Mouse (Mus musculus): Measurements from ENCODE around the gene Wasl.

The Wasl gene

DNA sequence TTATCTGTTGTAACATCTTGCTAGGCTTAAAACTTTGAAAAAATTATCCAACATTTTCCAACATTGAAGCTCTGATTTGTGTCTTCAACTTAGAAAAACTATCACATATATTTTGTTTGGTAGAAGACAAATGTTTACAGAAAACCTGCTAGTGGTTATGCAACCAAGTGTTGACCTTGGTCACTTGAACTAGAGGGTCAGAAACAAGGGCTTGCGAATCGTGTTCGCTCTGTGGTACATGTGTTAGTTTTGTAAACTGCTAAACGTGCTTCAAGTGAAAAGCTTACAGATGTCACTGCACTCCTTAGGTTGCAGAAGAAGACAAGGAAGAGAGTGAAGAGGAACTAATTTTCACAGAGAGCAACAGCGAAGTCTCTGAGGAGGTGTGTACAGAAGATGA is 61.8 kb downstream of the Wasl start:
- no peak for DNase-seq

- no peak for DNase-seq
Observed at GRCm38 (mm10) chr6:24602351-24602750, 62.5 kb downstream of the Wasl start.

DNA sequence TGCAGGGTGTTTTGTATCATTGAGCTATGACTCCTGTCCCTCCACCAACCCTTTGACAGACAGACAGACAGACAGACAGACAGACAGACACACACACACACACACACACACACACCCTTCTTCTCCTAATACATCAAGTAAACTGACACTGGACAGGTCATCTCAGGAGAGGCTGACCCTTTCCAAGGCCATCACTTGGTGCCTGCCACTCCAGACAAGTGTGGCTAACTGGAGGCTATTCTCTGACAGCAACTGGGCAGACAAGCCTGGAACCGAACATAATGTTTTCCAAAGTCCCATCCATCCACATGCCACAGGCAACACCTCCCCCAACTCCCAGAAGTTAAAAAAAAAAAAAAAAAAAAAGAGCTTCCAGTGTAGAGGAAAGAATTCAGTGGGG is 63.1 kb downstream of the Wasl start:
- DNase-seq, result no peak

DNA sequence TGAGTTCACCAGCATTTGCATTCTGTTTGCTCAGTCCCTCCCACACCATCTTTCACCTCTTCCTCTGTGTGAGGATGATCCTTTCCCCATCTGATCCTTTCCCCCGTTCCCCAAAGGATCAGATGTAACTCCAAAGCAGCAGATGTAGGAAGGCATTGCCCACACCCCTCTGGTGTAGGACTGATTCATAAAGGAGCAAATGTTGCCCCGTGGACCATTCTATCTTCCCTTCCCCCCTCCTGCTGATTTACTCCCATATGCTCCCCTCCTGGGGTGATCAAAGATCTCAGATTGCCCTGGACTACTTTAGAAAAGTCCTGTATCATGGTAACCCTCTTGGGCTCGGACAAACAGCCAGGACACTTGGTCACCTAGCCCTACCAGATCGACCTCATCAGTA is 64.1 kb downstream of the Wasl start:
- DNase-seq, result no peak

- no peak for DNase-seq
Observed at GRCm38 (mm10) chr6:24600134-24600533, 64.7 kb downstream of the Wasl start.

- no peak for DNase-seq
Observed at GRCm38 (mm10) chr6:24599639-24600038, 65.2 kb downstream of the Wasl start.

DNA sequence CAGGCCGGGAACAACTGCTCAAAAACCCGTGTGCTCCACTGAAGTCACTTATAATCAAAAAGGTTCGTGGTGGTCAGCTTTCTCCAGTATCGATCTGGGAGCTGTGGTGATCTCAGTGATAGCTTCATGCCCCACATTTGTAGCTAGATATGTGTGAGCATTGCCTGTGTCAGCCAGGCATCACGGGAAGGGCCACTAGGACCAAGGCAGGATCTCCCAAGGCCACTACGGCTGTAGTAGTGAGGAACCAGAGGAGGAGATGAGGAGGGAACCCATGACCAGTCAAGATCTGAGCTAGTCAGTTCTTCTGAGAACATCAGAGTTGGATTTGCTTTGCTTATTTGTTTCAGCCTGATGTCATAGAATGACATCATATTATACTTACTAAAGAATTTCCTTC is 65.6 kb downstream of the Wasl start:
- DNase-seq, result no peak

DNA sequence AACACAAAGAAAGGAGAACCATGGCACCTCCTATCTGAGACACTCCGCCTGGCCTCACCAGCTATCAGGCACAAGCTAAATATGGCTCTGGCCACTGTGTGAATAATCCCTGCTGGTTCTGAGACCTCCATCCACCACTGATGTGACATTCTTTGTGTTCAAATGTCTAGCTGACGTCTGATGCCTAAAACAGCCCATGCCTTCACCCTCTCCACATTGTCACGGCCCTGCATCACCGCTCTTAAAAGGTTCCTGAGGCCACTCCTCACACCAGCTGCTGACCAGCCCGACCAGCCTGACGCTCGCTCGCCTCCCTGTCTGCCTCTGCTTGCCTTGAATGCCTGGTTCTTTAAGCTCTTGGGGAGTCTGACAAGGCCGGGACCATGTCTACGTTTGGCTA is 67.3 kb downstream of the Wasl start, which contains the start of gene Lmod2:
Gene Lmod2, plus strand, starts transcription at position 263 of the 400 bp plus-strand sequence.
- no peak for DNase-seq

- DNase-seq, result no peak
Observed at GRCm38 (mm10) chr6:24591525-24592218, 73.1 kb downstream of the Wasl start.

DNA sequence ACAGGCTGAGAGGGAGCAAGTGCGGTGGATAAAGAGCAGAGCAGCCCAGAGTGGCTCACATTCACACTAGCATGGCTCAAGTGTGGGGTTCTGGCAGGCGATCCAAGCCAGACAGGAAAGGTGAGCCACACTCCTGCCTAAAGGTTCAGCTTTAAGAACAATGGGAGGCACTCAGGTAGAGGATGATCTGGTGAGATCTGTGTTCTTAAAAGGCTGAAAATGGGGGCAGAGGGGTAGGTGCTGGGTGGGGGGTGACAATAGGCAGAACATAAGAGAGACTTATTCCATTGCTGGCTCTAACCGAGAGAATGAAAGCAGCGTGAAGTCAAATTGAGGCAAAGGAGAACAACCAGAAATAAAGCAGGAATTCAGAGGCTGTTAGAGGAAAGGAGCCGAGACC is 74.5 kb downstream of the Wasl start:
- DNase-seq, result no peak

- DNase-seq, result peak; percentile 55 to 77
Observed at GRCm38 (mm10) chr6:24586885-24587284, 77.9 kb downstream of the Wasl start.

DNA sequence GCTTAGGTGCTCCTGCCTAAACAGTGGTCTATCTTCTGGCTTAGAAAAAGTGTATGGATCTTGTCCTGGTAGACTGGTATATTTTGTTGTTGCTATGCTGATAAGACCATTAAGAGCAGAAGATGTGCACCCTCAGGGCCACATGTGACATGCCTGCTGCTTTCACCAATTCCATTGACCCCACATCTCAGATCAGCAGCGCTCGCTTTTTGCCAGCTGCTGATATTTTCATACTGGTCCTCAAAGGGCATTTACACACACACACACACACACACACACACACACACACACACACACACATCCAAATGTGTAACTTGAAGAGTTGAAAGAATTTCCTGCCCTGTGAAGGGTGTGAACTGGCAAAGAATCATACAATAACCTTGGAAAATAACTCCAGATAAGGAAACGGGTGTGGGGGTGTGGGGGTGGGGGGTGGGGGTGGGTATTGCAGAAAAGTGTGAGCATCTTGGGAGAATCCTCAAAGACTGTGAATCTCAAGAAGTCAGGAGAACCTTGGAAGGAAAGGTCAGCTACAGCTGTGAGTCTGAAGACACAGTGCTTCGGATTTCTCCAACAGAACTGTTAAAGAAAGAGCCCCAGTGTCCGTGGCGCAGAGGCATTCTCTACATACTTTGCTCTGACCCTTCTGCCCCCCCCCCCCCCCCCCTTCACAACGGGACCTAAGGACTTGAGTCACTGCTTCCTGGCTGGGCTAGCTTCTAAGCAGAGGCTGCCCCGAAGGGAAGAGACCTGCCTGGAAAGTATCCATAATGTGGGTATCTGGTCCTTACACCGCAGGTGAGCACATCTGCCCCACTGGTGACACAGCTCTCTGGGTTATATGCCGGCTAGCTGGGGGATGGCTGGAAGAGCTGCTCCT is 79.1 kb downstream of the Wasl start:
- DNase-seq, result peak in 1 of 2 experiments; percentile 27

GRCm38 (mm10) chr6:24583456-24583855 is 81.4 kb downstream of the Wasl start:
- no peak for DNase-seq

- no peak for DNase-seq
Observed at GRCm38 (mm10) chr6:24573319-24573718, 91.5 kb downstream of the Wasl start.

GRCm38 (mm10) chr6:24572431-24572830 is 92.4 kb downstream of the Wasl start:
- DNase-seq, result no peak

GRCm38 (mm10) chr6:24571126-24571525 is 93.7 kb downstream of the Wasl start:
- DNase-seq, result peak; percentile 44 to 66

GRCm38 (mm10) chr6:24570278-24570677 is 94.5 kb downstream of the Wasl start:
- DNase-seq, result no peak

DNA sequence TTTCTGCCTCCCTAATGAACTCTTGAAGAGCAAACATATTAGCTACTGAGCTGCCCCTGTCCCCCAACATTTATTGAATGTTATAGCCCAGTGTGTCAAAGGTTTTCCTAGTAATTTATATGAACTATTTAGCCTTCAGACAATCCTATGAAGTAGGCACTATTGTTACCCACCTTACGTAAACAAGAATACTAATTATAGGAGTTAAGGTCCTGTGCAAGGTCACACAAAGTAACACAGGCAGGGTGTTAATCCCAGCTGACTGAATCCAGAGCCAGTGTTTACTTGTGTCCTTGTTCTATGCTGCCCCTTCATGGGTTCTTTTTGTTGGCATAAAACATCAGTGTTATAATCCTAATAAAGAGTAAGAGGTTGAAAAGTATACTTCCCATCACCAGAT is 95.1 kb downstream of the Wasl start:
- no peak for DNase-seq

DNA sequence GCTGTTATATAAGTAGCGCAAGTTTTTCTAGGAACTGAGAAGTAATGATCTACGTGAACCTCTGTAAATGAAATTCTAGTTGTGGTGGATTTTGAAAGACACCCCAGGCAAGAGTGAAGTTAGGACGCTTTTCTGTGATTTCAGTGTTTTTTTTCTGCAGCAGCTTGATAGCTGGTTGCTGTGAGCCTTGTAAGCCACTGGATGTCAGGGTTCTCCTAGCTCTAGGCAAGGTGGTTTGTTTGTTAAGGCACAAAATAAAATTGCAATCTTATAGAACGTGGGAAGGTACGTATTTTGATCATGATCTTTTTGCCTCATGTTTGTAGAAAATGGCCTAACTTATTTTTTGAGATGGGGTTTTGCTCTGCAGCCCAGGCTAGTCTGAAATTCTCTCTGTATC is 95.8 kb downstream of the Wasl start:
- DNase-seq, result no peak

DNA sequence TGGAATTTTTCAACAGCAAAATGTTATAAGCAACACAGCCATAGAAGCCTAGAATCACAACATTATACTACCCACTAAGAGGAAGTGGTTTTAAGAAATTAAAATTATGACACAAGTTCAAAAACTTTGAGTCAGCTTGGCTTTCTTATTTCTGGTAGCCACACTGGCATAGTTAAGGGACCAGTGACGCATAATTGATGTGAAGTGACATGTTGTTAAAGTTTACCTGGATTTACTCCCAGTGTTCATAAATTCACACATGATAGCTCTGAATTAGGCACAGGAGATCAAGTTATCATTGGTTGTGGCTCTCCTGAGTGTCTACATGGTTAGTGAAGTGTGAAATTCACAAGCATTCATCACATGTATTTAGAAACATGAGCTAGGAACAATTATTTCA is 99.9 kb downstream of the Wasl start:
- DNase-seq, result no peak

DNA sequence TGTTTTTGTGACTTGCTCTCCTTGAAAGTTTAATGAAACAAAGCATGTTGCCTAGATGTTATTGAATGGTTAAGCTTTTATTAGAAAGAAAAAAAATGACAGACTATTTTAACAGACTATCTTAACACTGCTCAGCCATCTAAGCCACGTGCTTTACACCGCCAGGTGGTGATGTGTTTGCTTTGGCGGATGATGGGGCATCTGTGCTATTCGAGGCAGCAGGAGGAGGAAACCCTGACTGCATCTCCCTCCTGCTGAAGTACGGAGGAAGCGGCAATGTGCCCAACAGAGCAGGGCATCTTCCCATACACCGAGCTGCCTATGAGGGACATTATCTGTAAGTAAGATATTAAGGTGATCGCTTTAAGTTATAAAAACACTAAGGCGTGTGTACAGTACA is 100.7 kb downstream of the Wasl start:
- DNase-seq, result no peak

All from kidney, postnatal 36 days (tissue).